Mouse (Mus musculus) kidney, postnatal 4 days (tissue): ENCODE data around the gene Zfp865.
"Not testable (repeated sequence)": the region's sequence is repeated elsewhere in the genome, so short reads cannot be mapped to it uniquely, and the experiment has no call there.

Source experiments
- DNase-seq, 2 experiments: peaks; one replicate each; pipeline ENCODE4 v3.0.0; 2021; ENCODE audit warnings: mixed read lengths in 2 of 2

The Zfp865 gene

DNA sequence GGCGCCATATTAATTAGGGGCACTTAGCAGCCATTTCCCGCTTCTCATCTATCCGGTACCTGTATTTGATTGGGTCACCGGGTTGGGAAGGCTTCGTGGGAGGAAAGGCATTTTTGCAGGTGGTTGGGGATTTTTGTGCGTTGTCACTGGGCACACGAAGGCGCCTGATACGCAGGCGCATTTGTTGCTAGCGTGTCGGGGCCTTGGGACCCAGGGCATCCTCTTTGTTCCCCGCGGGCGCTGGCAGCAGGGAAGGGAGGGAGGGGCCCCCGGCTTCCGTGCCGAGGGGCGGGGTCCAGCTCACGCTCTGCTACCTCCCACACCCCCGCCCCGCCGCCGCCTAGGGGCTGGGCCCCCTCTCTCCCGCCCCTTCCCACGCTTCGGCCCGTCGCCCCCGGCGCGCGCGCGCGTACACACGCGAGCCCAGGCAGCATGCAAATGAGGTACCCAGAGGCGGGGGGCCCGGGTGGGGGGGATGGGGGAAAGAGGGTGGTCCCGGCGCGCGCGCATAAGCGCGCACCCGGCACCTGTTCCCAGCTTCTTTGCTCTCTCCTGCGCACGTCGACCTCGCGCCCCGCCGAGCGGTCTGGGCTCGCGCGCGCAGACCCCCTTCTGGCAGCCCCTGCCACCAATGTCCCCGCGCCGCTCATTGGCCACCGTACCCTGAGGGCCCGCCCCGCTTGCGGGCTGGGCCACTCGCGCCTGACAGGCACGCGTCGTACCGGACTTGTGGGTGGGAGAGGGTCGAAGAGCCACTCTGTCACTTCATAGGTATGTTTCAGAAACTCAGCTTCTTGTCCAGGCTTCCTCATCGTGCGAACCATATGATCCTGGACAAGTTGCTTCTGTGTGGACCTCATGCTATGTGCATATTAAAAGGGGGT, 4.8 kb upstream of the Zfp865 start, which contains the start of gene Gm44973:
Gm44973 (plus strand) TSS at position 379 of the 884 bp plus-strand sequence.
- DNase-seq: peak; percentile 97 to 99

DNA sequence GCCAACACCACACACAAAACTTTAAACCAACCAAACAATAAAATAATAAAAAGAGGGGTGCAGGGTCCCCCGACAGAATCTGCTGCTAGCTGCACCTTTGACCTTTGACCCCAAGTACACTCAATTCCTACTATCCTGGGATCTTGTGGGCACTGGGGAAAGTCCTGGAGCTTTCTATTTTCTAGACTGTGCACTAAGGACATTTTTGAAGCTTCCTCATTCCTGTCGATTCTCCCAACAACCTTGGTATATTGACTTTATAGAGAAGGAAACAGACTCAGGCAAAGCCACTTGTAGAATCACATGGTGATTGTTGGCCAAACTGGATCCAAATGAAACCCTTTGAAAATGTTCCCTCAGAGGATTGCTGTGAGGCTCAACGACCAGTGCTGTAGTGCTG, 4.1 kb upstream of the Zfp865 start:
- no peak for DNase-seq

GRCm38 (mm10) chr7:5016920-5017319, 3.3 kb upstream of the Zfp865 start:
- DNase-seq: no peak

DNA sequence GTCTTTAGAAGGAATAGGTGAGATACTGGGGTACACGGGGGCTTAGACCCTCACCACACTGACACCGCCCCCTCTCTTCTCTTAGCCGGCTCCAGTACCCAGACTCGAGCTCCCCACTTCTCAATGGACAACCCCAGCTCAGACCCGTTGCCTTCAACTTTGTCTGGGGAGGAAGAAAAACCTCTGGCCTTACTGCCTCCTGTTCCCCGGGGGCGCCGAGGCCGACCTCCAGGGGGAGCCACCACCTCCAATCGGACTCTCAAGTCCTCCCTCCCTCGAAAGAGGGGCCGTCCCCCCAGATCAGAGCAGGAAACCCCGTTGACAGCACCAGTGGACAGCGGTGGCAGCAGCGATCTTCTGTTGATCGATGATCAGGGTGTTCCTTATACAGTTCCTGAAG, 2.8 kb upstream of the Zfp865 start:
- DNase-seq: peak in 1 of 2 experiments; percentile 43

- no peak for DNase-seq
Observed at GRCm38 (mm10) chr7:5017931-5018330, 2.2 kb upstream of the Zfp865 start.

DNA sequence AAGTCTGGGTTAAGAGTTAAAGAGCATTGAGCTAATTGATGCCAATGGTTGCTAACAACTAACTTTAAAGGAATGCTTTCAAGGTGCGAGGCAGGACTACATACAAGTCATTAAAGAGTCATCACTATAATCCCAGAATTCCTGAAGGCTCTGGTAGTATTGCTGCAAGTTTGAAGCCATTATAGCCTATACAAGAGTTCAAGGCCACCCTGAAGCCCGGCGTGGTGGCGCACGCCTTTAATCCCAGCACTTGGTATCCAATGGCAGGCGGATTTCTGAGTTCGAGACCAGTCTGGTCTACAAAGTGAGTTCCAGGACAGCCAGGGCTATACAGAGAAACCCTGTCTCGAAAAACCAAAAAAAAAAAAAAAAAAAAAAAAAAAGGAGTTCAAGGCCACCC, 600 bp upstream of the Zfp865 start:
- not testable (repeated sequence) for DNase-seq

- DNase-seq: no peak
Observed at GRCm38 (mm10) chr7:5020685-5021084, 509 bp downstream of the Zfp865 start.

DNA sequence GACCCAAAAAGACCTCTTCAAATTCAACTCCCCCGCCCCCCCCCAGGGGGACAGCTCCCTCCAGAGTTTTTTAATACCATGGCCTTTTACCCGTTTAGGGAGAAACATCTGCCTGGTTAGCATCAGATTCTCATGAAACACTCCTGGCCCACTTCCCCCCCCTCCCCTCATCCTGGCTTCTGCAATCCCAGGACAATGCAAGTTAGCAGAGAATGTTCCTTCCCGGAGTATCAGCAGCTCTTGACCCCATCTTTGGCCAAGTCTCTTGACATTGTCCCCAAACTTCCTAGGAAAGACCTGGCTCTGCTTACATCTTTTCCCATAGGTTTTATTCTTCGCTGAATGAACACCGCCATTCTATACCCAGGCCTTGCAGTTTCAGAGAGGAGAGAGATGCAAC, 1.0 kb downstream of the Zfp865 start:
- DNase-seq: no peak

DNA sequence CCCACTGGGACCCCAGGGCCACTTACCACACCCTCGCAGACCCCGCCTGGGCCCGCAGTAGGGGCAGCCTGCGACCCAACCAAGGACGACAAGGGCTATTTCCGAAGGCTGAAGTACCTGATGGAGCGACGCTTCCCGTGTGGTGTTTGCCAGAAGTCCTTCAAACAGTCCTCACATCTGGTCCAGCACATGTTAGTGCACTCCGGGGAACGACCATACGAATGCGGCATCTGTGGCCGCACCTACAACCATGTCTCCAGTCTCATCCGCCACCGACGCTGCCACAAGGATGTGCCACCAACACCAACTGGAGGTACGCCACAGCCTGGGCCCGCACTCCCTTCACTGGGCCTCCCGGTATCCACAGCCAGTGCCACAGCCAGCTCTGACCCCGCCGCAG, 9.4 kb downstream of the Zfp865 start:
- no peak for DNase-seq

GRCm38 (mm10) chr7:5029946-5030345, 9.8 kb downstream of the Zfp865 start:
- no peak for DNase-seq

GRCm38 (mm10) chr7:5030554-5031275, 10.5 kb downstream of the Zfp865 start:
- no peak for DNase-seq

GRCm38 (mm10) chr7:5031496-5031895, 11.3 kb downstream of the Zfp865 start:
- DNase-seq: no peak

GRCm38 (mm10) chr7:5033818-5034217, 13.6 kb downstream of the Zfp865 start, which contains the start of gene 4632433K11Rik:
TSS of gene 4632433K11Rik (plus strand) at chr7:5034118.
- no peak for DNase-seq

DNA sequence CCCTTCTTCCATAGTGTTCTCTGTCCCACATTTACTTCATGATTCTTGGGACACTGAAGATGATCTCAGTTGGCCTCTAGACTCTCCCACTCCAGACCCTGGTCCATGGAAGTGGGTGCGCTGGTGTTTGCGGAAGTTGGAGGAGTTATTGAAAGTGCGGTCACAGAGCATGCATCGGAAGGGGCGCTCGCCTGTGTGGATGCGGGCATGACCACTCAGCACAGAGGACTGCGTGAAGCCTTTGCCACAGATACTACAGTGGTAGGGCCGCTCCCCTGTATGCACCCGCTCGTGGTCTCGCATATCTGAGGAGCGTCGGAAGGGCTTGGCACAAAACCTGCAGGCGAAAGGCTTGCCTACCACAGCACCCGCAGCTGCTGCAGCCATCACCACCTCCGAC, 15.5 kb downstream of the Zfp865 start:
- DNase-seq: no peak

- DNase-seq: no peak
Observed at GRCm38 (mm10) chr7:5036136-5036535, 16.0 kb downstream of the Zfp865 start.

DNA sequence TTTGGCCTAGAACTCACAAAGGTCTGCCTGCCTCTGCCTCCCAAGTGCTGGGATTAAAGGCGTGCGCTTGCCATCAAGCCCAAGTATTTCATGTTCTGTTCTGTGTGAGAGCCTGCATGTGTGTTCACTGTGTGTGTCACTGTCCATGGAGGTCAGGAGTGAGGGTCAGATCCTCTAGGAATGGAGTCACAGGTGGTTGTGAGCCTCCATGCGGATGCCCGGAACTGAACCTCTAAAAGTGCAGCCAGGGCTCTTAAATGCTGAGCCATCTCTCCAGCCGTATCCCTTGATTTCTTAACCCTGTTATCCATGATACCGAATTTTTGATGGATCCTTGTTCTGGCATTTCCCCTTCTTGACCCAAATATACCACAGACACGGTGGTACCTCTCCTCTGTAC, 16.9 kb downstream of the Zfp865 start:
- no peak for DNase-seq

DNA sequence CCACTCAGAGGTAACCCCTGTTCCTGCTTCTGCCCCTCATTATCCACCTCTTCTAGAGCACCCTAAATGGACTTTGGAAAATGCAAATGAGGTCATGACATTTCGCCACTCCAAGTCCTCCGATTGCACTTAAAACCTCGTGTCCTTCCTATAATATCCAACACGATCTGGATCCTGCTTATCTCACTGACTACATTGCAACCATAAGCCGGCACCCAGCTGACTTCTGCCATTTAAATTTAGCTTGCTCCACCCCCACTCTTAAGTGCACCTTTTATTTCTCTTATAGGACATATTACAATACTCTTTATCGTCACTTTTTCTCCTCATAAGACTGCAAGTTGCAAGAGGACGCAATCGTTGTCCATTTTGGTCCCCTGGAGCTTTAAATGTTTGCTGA, 17.3 kb downstream of the Zfp865 start:
- DNase-seq: no peak

DNA sequence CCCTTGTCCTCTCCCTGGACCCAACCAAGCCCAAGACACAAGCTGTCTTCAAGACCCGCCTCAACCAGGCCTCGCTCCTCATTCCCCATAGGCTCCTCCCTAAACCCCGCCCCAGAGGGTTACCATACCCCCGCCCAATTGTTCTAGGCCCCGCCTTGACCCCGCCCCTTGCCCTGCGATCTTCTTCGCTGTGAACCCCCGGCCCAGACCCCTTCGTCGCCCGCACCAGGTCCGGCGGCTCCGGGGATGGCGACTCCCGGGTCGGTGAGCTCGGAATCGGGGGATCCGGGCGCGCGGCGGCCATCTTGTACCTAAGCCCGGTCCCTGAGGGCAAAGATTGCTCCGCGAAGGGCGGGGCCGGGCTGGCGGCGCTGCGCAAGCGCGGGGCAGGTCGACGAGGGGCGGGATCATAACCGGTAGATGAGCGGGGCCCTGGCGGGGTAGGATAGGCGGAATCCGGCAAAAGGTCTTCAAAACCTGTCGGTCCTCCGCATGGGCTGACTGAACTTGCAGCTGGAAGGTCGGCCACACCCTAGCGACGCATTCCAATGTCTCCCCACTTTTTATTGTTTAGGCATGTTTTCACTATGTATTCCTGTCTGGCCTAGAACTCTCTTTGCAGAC, 18.0 kb downstream of the Zfp865 start, which contains the start of gene Zfp784:
Zfp784 (minus strand) TSS at position 338 of the 624 bp plus-strand sequence.
- peak; percentile 94 to 97 for DNase-seq

- no peak for DNase-seq
Observed at GRCm38 (mm10) chr7:5038940-5039339, 18.8 kb downstream of the Zfp865 start.

DNA sequence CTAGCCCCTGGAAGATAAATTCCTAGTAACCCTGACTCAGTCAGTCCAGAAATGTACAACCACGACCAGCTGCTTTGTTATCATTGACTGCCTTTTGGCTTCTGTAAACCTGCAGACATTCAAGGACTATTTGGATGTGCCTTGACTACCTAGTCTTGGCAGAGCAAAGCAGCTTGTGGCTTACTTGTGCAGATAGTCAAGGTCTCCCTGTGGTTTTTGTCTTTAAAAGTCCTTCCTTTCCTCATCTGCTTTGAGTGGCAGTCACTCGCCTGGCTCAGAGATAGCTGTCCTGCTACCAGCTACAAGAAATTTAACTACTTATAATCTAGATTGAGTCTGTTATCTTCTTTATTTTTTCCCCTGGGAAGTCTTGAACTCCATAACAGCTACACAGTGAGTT, 24.8 kb downstream of the Zfp865 start:
- DNase-seq: no peak

DNA sequence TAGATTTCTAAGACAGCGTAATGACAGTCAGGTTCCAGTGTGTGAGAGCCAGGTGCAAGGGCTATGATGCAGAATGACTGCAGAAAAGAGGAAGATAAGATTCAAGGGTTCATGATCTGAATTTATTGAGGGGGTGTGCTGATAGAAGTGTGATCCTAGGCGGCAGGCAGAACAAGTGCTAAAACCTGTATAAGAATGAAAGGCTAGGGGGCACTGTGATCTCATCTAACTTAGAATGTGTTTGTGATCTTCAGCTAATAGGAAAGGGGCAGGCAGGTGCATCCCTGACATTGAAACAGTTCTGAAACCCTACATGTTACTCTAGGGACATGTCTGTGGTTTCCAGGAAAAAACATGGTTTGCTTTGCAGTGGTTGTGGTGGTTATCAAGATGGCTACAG, 25.9 kb downstream of the Zfp865 start:
- no peak for DNase-seq

GRCm38 (mm10) chr7:5047313-5047712, 27.1 kb downstream of the Zfp865 start:
- no peak for DNase-seq
